9 mouse cellular contexts compared by ENCODE assay signal in genomic region chr15:99000535-99001283, GRCm38 (mm10). TPM values are rescaled to one million over a fixed set of nuclear protein-coding genes. Genes with fewer than 3 reads are reported as not detected.
DNase-seq lines count a peak whose midpoint lies in the region; ATAC-seq and TF ChIP-seq lines count a peak whose summit lies in the region.
"Had no signal": no experiment of that assay in that cellular context is flagged by ENCODE, and none has a peak within 500 bp of the region (broad histone marks: within the 10 kb centered on the region; RNA-seq: fewer than 3 reads in every experiment).

No protein-coding gene starts in this region.

- no peak overlapping the region for H3K4me3 ChIP-seq in forebrain, embryonic 13.5 days
- peak overlapping the region; percentile 20; the same call in 1 of the 2 replicates for H3K4me3 ChIP-seq in liver, embryonic 11.5 days (ENCODE audit: low read depth, low read length)
- no peak overlapping the region for H3K4me3 ChIP-seq in myocyte

- 33% methylated on average over 14 of the region's 14 CpGs for WGBS in forebrain, embryonic 13.5 days
- 40% methylated on average over 14 of the region's 14 CpGs for WGBS in liver, embryonic 11.5 days

- no peak overlapping the region for H3ac ChIP-seq in myocyte (ENCODE audit: control insufficient read depth, insufficient read length)

- no peak overlapping the region for H3K9ac ChIP-seq in forebrain, embryonic 13.5 days
- no peak overlapping the region for H3K9ac ChIP-seq in liver, embryonic 11.5 days (ENCODE audit: low read depth, low read length)

- DNase-seq in left cerebral cortex, adult 18-20 months (ENCODE audit: low spot score in 2 of 2): peak; percentile 59 to 66
- no peak for DNase-seq in left cerebral cortex, adult 11 months (ENCODE audit: low spot score)
- DNase-seq in adrenal gland, postnatal 36 days: peak; percentile 43 to 78
- DNase-seq in hindlimb bud, embryonic 11.5 days (ENCODE audit: extremely low spot score, low read depth, low spot score): peak; percentile 57
- no peak for DNase-seq in liver, embryonic 11.5 days (ENCODE audit: low spot score)
- no peak for DNase-seq in urinary bladder, postnatal 25 days (ENCODE audit: low spot score)

- H3K27ac ChIP-seq in forebrain, embryonic 13.5 days: no peak overlapping the region; the same call in 1 of the 2 replicates
- 0 out of 2 replicates have a peak overlapping the region, but pooled peaks have one; percentile 46 for H3K27ac ChIP-seq in liver, embryonic 11.5 days (ENCODE audit: low read depth, low read length)

- no peak for TF ChIP-seq POLR2A in myocyte (IDR thresholded peaks at IDR 0.05; ENCODE audit: insufficient read length, low read depth)

- H3K4me1 ChIP-seq in forebrain, embryonic 13.5 days: peaks cover 11% of the 10 kb centered on the region
- peaks cover 23% of the 10 kb centered on the region for H3K4me1 ChIP-seq in liver, embryonic 11.5 days (replicated peaks; ENCODE audit: control insufficient read depth, insufficient read depth, low read length)

- 0 out of 2 replicates have a peak overlapping the region, but pooled peaks have one; percentile 39 for H3K4me2 ChIP-seq in forebrain, embryonic 13.5 days
- H3K4me2 ChIP-seq in liver, embryonic 11.5 days: peak overlapping the region; percentile 59
- H3K4me2 ChIP-seq in myocyte (ENCODE audit: low read depth): peak overlapping the region; percentile 38

- H3K9me3 ChIP-seq in forebrain, embryonic 13.5 days (replicated peaks): no peaks in the 10 kb centered on the region
- H3K9me3 ChIP-seq in liver, embryonic 11.5 days (ENCODE audit: control insufficient read depth, low read length): no peaks in the 10 kb centered on the region

- ATAC-seq in forebrain, embryonic 13.5 days: 0 out of 2 replicates have a peak, but pooled peaks have one; percentile 41
- no peak for ATAC-seq in liver, embryonic 11.5 days (replicated peaks; ENCODE audit: low FRiP score)

- H3K36me3 ChIP-seq in forebrain, embryonic 13.5 days (ENCODE audit: poor library complexity, severe bottlenecking): no peaks in the 10 kb centered on the region
- H3K36me3 ChIP-seq in liver, embryonic 11.5 days (ENCODE audit: control insufficient read depth, insufficient read depth, low read length): no peaks in the 10 kb centered on the region
- no peaks in the 10 kb centered on the region for H3K36me3 ChIP-seq in myocyte (ENCODE audit: control insufficient read depth, insufficient read depth)

- H3K27me3 ChIP-seq in forebrain, embryonic 13.5 days: 0 out of 2 replicates have a peak, but pooled peaks cover 6% of the 10 kb centered on the region
- H3K27me3 ChIP-seq in liver, embryonic 11.5 days (replicated peaks; ENCODE audit: control insufficient read depth, insufficient read depth, low read length): no peaks in the 10 kb centered on the region; the same call in 1 of the 2 replicates
- no peaks in the 10 kb centered on the region for H3K27me3 ChIP-seq in myocyte (ENCODE audit: control insufficient read depth, insufficient read depth, insufficient read length)

- no peaks in the 10 kb centered on the region for H3K79me2 ChIP-seq in myocyte (ENCODE audit: control insufficient read depth, insufficient read depth)

TF ChIP-seq in myocyte, 11 proteins besides CTCF, POLR2A, EP300 and RAD21:
- TF ChIP-seq MYOG (IDR thresholded peaks at IDR 0.05; ENCODE audit: control insufficient read depth in 1 of 3, insufficient read depth in 1 of 3, insufficient read length in 2 of 3, low read depth in 2 of 3) (no peak), POLR2AphosphoS2 (IDR thresholded peaks at IDR 0.05; ENCODE audit: insufficient read length, low read depth) (no peak), REST (IDR thresholded peaks at IDR 0.05; ENCODE audit: insufficient read depth, insufficient read length) (no peak), MAX (IDR thresholded peaks at IDR 0.05; ENCODE audit: low read depth) (no peak), MYOD1 (IDR thresholded peaks at IDR 0.05; ENCODE audit: control insufficient read depth in 1 of 3, insufficient read length in 2 of 3, low read depth in 2 of 3) (no peak), USF1 (IDR thresholded peaks at IDR 0.05; ENCODE audit: low read depth) (no peak), TCF3 (IDR thresholded peaks at IDR 0.05; ENCODE audit: insufficient read length, low read depth) (no peak), TCF12 (IDR thresholded peaks at IDR 0.05; ENCODE audit: insufficient read depth, poor library complexity, severe bottlenecking) (no peak), E2F4 (IDR thresholded peaks at IDR 0.05; ENCODE audit: insufficient read depth) (no peak), SRF (IDR thresholded peaks at IDR 0.05; ENCODE audit: control insufficient read depth, insufficient read length, low read depth) (no peak)

RNA-seq across cellular contexts. Expression of gene Tuba1c, which starts 29.0 kb away (rescaled TPM):
- total RNA-seq in left cerebral cortex, adult 18-20 months (2021): 10 to 100 TPM; 65.4 to 66.8 TPM
- 100 to 1,000 TPM; 272 to 276 TPM for total RNA-seq in adrenal gland, postnatal 36 days (2021)
- 97.6 and 102 TPM in 2 replicates for polyA plus RNA-seq in forebrain, embryonic 13.5 days (2015; fragmentation: Nextera tagmentation; extraction: Ambion mirVana)
- 202 and 214 TPM in 2 replicates for polyA plus RNA-seq in liver, embryonic 11.5 days (2014; fragmentation: Nextera tagmentation; extraction: Ambion mirVana)
- polyA plus RNA-seq in myocyte (2012; fragmentation: generic; extraction: Trizol): 462 TPM

RNA-seq across cellular contexts. Expression of gene Tuba1a, which starts 47.2 kb away (rescaled TPM):
- total RNA-seq in left cerebral cortex, adult 18-20 months (2021): 100 to 1,000 TPM; 874 to 893 TPM
- total RNA-seq in adrenal gland, postnatal 36 days (2021): 100 to 1,000 TPM in 1 of 2 experiments, 10 to 100 TPM in 1; 87.9 to 123 TPM
- 10,586 and 11,102 TPM in 2 replicates for polyA plus RNA-seq in forebrain, embryonic 13.5 days (2015; fragmentation: Nextera tagmentation; extraction: Ambion mirVana)
- 419 and 432 TPM in 2 replicates for polyA plus RNA-seq in liver, embryonic 11.5 days (2014; fragmentation: Nextera tagmentation; extraction: Ambion mirVana)
- 3,074 TPM for polyA plus RNA-seq in myocyte (2012; fragmentation: generic; extraction: Trizol)

RNA-seq across cellular contexts. Expression of gene Gm49450, which starts 47.4 kb away (rescaled TPM):
- total RNA-seq in left cerebral cortex, adult 18-20 months (2021): not detected
- not detected for total RNA-seq in adrenal gland, postnatal 36 days (2021)
- not detected in 2 replicates for polyA plus RNA-seq in forebrain, embryonic 13.5 days (2015; fragmentation: Nextera tagmentation; extraction: Ambion mirVana)
- polyA plus RNA-seq in liver, embryonic 11.5 days (2014; fragmentation: Nextera tagmentation; extraction: Ambion mirVana): not detected in 2 replicates
- 0.84 TPM for polyA plus RNA-seq in myocyte (2012; fragmentation: generic; extraction: Trizol)
- polyA plus RNA-seq: neural tube, embryonic 11.5 days had no signal

RNA-seq across cellular contexts. Expression of gene Prph, which starts 54.3 kb away (rescaled TPM):
- 1 to 10 TPM in 1 of 2 experiments, under 1 TPM in 1; 0.77 to 2.6 TPM for total RNA-seq in left cerebral cortex, adult 18-20 months (2021)
- total RNA-seq in adrenal gland, postnatal 36 days (2021): 1 to 10 TPM; 1.3 to 3.4 TPM
- polyA plus RNA-seq in forebrain, embryonic 13.5 days (2015; fragmentation: Nextera tagmentation; extraction: Ambion mirVana): 0.94 and 1.6 TPM in 2 replicates
- 0.36 and 0.90 TPM in 2 replicates for polyA plus RNA-seq in liver, embryonic 11.5 days (2014; fragmentation: Nextera tagmentation; extraction: Ambion mirVana)
- 0.98 TPM for polyA plus RNA-seq in myocyte (2012; fragmentation: generic; extraction: Trizol)

Comparison
In these comparisons a context has a peak if more than half of its experiments do, and no peak if none do; other contexts are left out.
1. DNase-seq: peak in left cerebral cortex, adult 18-20 months (2 of 2), adrenal gland, postnatal 36 days (2 of 2) and hindlimb bud, embryonic 11.5 days (single experiment); none in left cerebral cortex, adult 11 months (single experiment), liver, embryonic 11.5 days (single experiment) and urinary bladder, postnatal 25 days (single experiment).
2. Peak in every context shown above with its lines, with median percentiles within 50 percentile points of each other: H3K4me2 ChIP-seq.